Mouse (Mus musculus) cerebellum, adult 18-20 months (tissue): ENCODE data around the gene Sema3b.
"Not testable (repeated sequence)": the region's sequence is repeated elsewhere in the genome, so short reads cannot be mapped to it uniquely, and the experiment has no call there.

Experiments
- DNase-seq, 2 experiments: peaks; one replicate each; pipeline ENCODE4 v3.0.0; 2021

The Sema3b gene

GRCm38 (mm10) chr9:107587833-107588639 is 21.0 kb downstream of the Sema3b start:
- no peak for DNase-seq

GRCm38 (mm10) chr9:107586974-107587832 is 21.8 kb downstream of the Sema3b start, which contains the start of gene Ifrd2:
TSS of gene Ifrd2 (plus strand) at chr9:107587642.
- DNase-seq: peak; percentile 95 to 100

GRCm38 (mm10) chr9:107586504-107586903 is 22.5 kb downstream of the Sema3b start:
- DNase-seq: peak in 1 of 2 experiments; percentile 34

GRCm38 (mm10) chr9:107583174-107583573 is 25.9 kb downstream of the Sema3b start:
- DNase-seq: no peak

- peak in 1 of 2 experiments; percentile 25 for DNase-seq
These were observed 26.4 kb downstream of the Sema3b start for GRCm38 (mm10) chr9:107582509-107583062.

- DNase-seq: no peak
These were observed 27.4 kb downstream of the Sema3b start for GRCm38 (mm10) chr9:107581584-107581983.

- peak; percentile 86 to 94 for DNase-seq
These were observed 28.3 kb downstream of the Sema3b start, which contains the start of gene Hyal3 for GRCm38 (mm10) chr9:107580501-107581317. TSS of gene Hyal3 (plus strand) at chr9:107580818.

GRCm38 (mm10) chr9:107579023-107579900 is 29.8 kb downstream of the Sema3b start:
- DNase-seq: peak; percentile 47 to 70

- DNase-seq: no peak
These were observed 30.4 kb downstream of the Sema3b start, which contains the start of gene Naa80 for GRCm38 (mm10) chr9:107578587-107578986. TSS of gene Naa80 (plus strand) at chr9:107578887.

- no peak for DNase-seq
These were observed 31.2 kb downstream of the Sema3b start for GRCm38 (mm10) chr9:107577871-107578270.

- DNase-seq: peak in 1 of 2 experiments; percentile 36
These were observed 32.5 kb downstream of the Sema3b start, which contains the start of gene Hyal1 for GRCm38 (mm10) chr9:107576357-107577107. TSS of gene Hyal1 (plus strand) at chr9:107576927.

GRCm38 (mm10) chr9:107575579-107576356 is 33.3 kb downstream of the Sema3b start:
- peak in 1 of 2 experiments; percentile 44 for DNase-seq

- not testable (repeated sequence) for DNase-seq
These were observed 35.3 kb downstream of the Sema3b start for GRCm38 (mm10) chr9:107573774-107574173.

GRCm38 (mm10) chr9:107572327-107572662 is 36.7 kb downstream of the Sema3b start:
- no peak for DNase-seq

- DNase-seq: no peak
These were observed 37.3 kb downstream of the Sema3b start for GRCm38 (mm10) chr9:107571534-107572326.

- peak in 1 of 2 experiments; percentile 25 for DNase-seq
These were observed 38.2 kb downstream of the Sema3b start for GRCm38 (mm10) chr9:107570845-107571244.

- DNase-seq: peak in 1 of 2 experiments; percentile 29
These were observed 39.0 kb downstream of the Sema3b start for GRCm38 (mm10) chr9:107570016-107570415.

- DNase-seq: peak in 1 of 2 experiments; percentile 30
These were observed 39.8 kb downstream of the Sema3b start for GRCm38 (mm10) chr9:107569270-107569669.
